Comparison of ENCODE assay signal across 10 mouse cellular contexts in genomic region chr4:128678564-128679217, GRCm38 (mm10). TPM values are rescaled to one million over a fixed set of nuclear protein-coding genes. Genes with fewer than 3 reads are reported as not detected.
A peak's percentile ranks its signal among the peaks of the same experiment; 100 is the strongest.
DNase-seq lines count a peak whose midpoint lies in the region; ATAC-seq and TF ChIP-seq lines count a peak whose summit lies in the region.
"Had no signal": no experiment of that assay in that cellular context is flagged by ENCODE, and none has a peak within 500 bp of the region (broad histone marks: within the 10 kb centered on the region; RNA-seq: fewer than 3 reads in every experiment).

No protein-coding gene starts in this region.

- DNase-seq in embryo, embryonic 11 days: peak; percentile 57
- DNase-seq in embryo, embryonic 9.5 days (ENCODE audit: extremely low spot score): no peak
- peak; percentile 57 for DNase-seq in hindbrain, embryonic 11.5 days (ENCODE audit: low spot score)
- DNase-seq in liver, postnatal 0 days: no peak
- peak; percentile 63 for DNase-seq in retina, embryonic 14.5 days (ENCODE audit: low spot score)
- DNase-seq in gastrocnemius, postnatal 10 days: no peak
- no peak for DNase-seq in spleen, adult 12 weeks (ENCODE audit: low spot score)
- DNase-seq in cerebellum, postnatal 4 days (ENCODE audit: low spot score in 2 of 2): no peak
- DNase-seq: adrenal gland, postnatal 14 days; lung, postnatal 10 days had no signal

- H3K36me3 ChIP-seq in hindbrain, embryonic 11.5 days (ENCODE audit: control insufficient read depth, insufficient read depth, low read length): no peaks in the 10 kb centered on the region
- H3K36me3 ChIP-seq in liver, postnatal 0 days (replicated peaks; ENCODE audit: insufficient read depth, low read length): no peaks in the 10 kb centered on the region

- ATAC-seq in hindbrain, embryonic 11.5 days (ENCODE audit: low FRiP score): peak; percentile 70
- no peak for ATAC-seq in liver, postnatal 0 days

- no peak for TF ChIP-seq EP300 in liver, postnatal 0 days (IDR thresholded peaks at IDR 0.05; ENCODE audit: low read depth)

- H3K4me2 ChIP-seq in hindbrain, embryonic 11.5 days (replicated peaks; ENCODE audit: low read depth, low read length): peak overlapping the region; percentile 11; the same call in 1 of the 2 replicates
- H3K4me2 ChIP-seq in liver, postnatal 0 days (ENCODE audit: low read depth, low read length): peak overlapping the region; percentile 26

- peak overlapping the region; percentile 85 for H3K27ac ChIP-seq in hindbrain, embryonic 11.5 days (ENCODE audit: low read depth, low read length)
- no peak overlapping the region for H3K27ac ChIP-seq in liver, postnatal 0 days (ENCODE audit: low read depth)

- no peaks in the 10 kb centered on the region for H3K4me1 ChIP-seq in hindbrain, embryonic 11.5 days (replicated peaks; ENCODE audit: control insufficient read depth, insufficient read depth, low read length)
- H3K4me1 ChIP-seq in liver, postnatal 0 days (ENCODE audit: insufficient read depth): no peaks in the 10 kb centered on the region; the same call in 1 of the 2 replicates

- H3K9me3 ChIP-seq in hindbrain, embryonic 11.5 days (ENCODE audit: control insufficient read depth, low read length): no peaks in the 10 kb centered on the region
- H3K9me3 ChIP-seq in liver, postnatal 0 days (ENCODE audit: low read length): no peaks in the 10 kb centered on the region

- no peak overlapping the region for H3K4me3 ChIP-seq in hindbrain, embryonic 11.5 days (ENCODE audit: low read depth, low read length)
- no peak overlapping the region for H3K4me3 ChIP-seq in liver, postnatal 0 days (ENCODE audit: low read depth, low read length)

- TF ChIP-seq CTCF in liver, postnatal 0 days (IDR thresholded peaks at IDR 0.05; ENCODE audit: low read depth): no peak

- peak overlapping the region; percentile 43 for H3K9ac ChIP-seq in hindbrain, embryonic 11.5 days (ENCODE audit: low read depth, low read length)
- no peak overlapping the region for H3K9ac ChIP-seq in liver, postnatal 0 days (replicated peaks)

- 41% methylated on average over 13 of the region's 13 CpGs for WGBS in hindbrain, embryonic 11.5 days
- 65% methylated on average over 13 of the region's 13 CpGs for WGBS in liver, postnatal 0 days (ENCODE audit: insufficient replicate concordance)

- H3K27me3 ChIP-seq in hindbrain, embryonic 11.5 days (ENCODE audit: control insufficient read depth, insufficient read depth, low read length): no peaks in the 10 kb centered on the region
- no peaks in the 10 kb centered on the region for H3K27me3 ChIP-seq in liver, postnatal 0 days (ENCODE audit: insufficient read depth, low read length)

RNA-seq across cellular contexts. Expression of gene Phc2, which starts 24.2 kb away (rescaled TPM):
- 46.8 and 92.2 TPM in 2 replicates for polyA plus RNA-seq in hindbrain, embryonic 11.5 days (2014; fragmentation: Nextera tagmentation; extraction: Ambion mirVana)
- 14.6 and 18.7 TPM in 2 replicates for polyA plus RNA-seq in liver, postnatal 0 days (2015; fragmentation: Nextera tagmentation; extraction: Ambion mirVana)
- 10 to 100 TPM; 29.8 to 36.7 TPM for total RNA-seq in gastrocnemius, postnatal 10 days (2021)

Comparison
In these comparisons a context has a peak if more than half of its experiments do, and no peak if none do; other contexts are left out.
1. DNase-seq: peak in embryo, embryonic 11 days (single experiment), hindbrain, embryonic 11.5 days (single experiment) and retina, embryonic 14.5 days (single experiment); none in embryo, embryonic 9.5 days (single experiment), liver, postnatal 0 days (single experiment), gastrocnemius, postnatal 10 days (single experiment), spleen, adult 12 weeks (single experiment) and cerebellum, postnatal 4 days (0 of 2).